Mouse (Mus musculus): ENCODE results near the gene Rab22a. TPM values are rescaled to one million over a fixed set of nuclear protein-coding genes. Genes with fewer than 3 reads are reported as not detected.

Gene Rab22a
- polyA plus RNA-seq, 1 experiment from 2014 or later: 51.1 TPM

DNA sequence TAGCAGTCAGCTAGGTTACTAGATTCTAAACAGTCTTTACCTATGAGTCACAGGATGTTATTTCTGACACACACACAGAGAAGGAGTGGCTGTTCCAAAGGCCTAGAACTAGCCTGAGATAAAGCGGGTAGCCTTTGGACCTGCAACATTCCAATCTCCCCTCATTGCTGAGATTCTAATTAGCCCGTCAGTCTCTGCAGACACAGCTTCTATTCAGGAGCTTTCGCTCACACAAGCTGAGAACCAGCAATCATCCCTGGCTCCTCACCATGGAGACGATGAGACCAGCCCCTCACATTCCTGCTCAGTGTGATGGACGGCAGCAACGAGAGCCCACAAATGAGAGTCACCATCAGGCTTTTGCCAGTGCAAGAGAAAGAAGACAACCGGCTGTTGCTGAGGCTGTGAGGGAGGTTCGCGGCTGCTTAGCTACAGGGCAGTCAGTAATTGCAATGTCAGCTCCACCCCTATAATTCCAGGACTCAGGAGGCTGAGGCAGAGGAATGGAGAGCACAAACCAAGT, 70.9 kb downstream of the Rab22a start:
- Histone ChIP-seq H3K36me3 (no peaks in the 10 kb centered on the region), H3K4me2 (replicated peaks) (peak overlapping the region; percentile 7; the same call in 1 of the 2 replicates), H3K27me3 (peaks cover 4% of the 10 kb centered on the region; the same call in 1 of the 2 replicates), H3K27ac (peak overlapping the region; percentile 55), H3K4me3 (no peak overlapping the region), H3K9me3 (replicated peaks) (no peaks in the 10 kb centered on the region), H3K9ac (no peak overlapping the region), H3K4me1 (peaks cover 16% of the 10 kb centered on the region)
- peak; percentile 89 for ATAC-seq (ENCODE audit: low FRiP score)
- WGBS: 5% methylated on average over 9 of the region's 9 CpGs

DNA sequence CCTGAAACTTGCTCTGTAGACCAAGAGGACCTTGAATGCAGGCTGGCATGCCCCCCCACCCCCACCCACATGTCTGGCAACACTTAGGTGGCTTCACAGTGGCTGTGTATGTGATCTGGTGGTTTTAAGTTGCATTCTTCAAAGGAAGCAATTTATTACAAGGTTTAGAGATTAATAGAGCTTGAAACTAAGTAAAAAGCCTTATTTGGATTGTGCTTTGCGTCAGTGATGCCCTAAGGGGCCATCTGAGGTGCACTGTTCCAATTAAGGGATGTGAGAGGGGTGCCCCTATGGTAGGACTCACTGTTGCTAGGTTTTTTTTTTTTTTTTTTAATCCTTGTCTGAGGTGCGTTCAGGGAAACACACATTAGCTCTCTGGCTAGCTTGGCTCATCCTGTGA, 74.9 kb downstream of the Rab22a start:
- Histone ChIP-seq H3K36me3 (no peaks in the 10 kb centered on the region; the same call in 1 of the 2 replicates), H3K9me3 (replicated peaks) (no peaks in the 10 kb centered on the region), H3K27me3 (peaks cover 4% of the 10 kb centered on the region; the same call in 1 of the 2 replicates), H3K4me2 (replicated peaks) (no peak overlapping the region), H3K4me1 (peaks cover 33% of the 10 kb centered on the region), H3K9ac (no peak overlapping the region), H3K27ac (no peak overlapping the region), H3K4me3 (no peak overlapping the region)
- no peak for ATAC-seq (ENCODE audit: low FRiP score)
- WGBS: 70% methylated on average over 2 of the region's 2 CpGs

DNA sequence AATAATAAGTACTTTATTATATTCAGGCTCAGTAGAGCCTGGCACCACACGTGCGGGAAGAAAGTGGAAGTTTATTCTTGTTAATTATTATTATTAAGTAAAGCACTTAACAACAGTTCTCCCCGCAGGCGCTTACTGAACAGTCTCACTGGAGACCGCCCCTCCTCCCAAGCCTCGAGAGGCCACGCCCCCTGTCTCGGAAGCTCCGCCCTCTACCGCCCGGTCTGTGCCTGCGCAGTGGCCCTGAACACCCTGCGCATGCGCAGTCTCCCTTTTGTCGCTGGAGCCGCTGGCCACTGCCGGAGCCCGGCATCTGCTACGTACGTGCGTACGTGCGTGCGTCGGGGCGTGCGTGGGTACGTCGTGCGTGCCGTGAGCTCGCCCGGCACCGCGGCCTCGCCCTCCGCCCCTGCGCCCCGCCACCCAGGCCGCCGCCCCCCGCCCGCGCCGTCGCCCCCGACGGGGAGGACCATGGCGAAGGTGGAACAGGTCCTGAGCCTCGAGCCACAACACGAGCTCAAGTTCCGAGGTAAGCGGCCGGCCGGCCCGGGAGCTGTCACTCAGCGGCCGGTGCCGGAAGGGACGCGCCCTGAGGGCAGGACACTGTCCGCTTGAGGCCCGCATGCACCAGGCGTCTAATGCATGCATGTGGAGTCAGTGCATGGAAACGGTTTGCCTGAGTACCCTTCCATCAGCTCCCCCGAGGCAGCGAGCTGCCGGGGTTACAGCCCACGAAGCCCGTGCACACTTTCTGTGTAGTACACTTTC, 77.8 kb downstream of the Rab22a start, which contains the start of gene Vapb:
Gene Vapb, plus strand, starts transcription at position 290 of the 768 bp plus-strand sequence.
- peak within 1 kb of the TSS; percentile 71 for H3K4me2 ChIP-seq (replicated peaks)
- H3K27ac ChIP-seq: peak within 1 kb of the TSS; percentile 72
- WGBS: under 1% methylated on average over 56 of the region's 70 CpGs
- H3K36me3 ChIP-seq: no peaks in the 10 kb centered on the region; the same call in 1 of the 2 replicates
- peaks cover 4% of the 10 kb centered on the region; the same call in 1 of the 2 replicates for H3K27me3 ChIP-seq
- peak within 1 kb of the TSS; percentile 79 for H3K9ac ChIP-seq
- ATAC-seq (ENCODE audit: low FRiP score): peak; percentile 95
- H3K4me3 ChIP-seq: peak within 1 kb of the TSS; percentile 77
- H3K4me1 ChIP-seq: peaks cover 24% of the 10 kb centered on the region
- H3K9me3 ChIP-seq (replicated peaks): no peaks in the 10 kb centered on the region

DNA sequence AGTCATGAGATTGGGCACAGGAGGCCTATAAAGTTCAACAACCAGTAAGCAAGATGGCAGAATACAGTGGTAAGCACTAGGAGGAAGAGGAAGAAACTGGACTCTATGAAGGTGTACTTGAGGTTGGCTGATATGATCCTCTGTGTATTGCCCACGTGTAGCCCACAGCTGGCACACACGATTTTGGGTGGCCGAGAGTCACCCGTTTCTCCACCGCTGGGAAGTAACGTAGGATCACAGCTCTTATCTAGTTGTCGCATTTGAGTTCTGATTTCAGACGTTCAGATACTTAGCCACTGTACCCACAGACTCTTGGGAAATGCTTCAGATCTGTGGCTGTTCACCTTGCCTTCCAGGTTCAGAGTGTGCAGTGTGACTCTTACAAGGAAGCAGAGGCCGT, 78.7 kb downstream of the Rab22a start:
- no peaks in the 10 kb centered on the region; the same call in 1 of the 2 replicates for H3K36me3 ChIP-seq
- H3K27me3 ChIP-seq: no peaks in the 10 kb centered on the region
- H3K4me3 ChIP-seq: peak overlapping the region; percentile 77
- peaks cover 24% of the 10 kb centered on the region for H3K4me1 ChIP-seq
- ATAC-seq (ENCODE audit: low FRiP score): no peak
- no peak overlapping the region for H3K27ac ChIP-seq
- 84% methylated on average over 9 of the region's 9 CpGs for WGBS
- H3K9me3 ChIP-seq (replicated peaks): no peaks in the 10 kb centered on the region
- H3K9ac ChIP-seq: peak overlapping the region; percentile 79
- H3K4me2 ChIP-seq (replicated peaks): peak overlapping the region; percentile 71

DNA sequence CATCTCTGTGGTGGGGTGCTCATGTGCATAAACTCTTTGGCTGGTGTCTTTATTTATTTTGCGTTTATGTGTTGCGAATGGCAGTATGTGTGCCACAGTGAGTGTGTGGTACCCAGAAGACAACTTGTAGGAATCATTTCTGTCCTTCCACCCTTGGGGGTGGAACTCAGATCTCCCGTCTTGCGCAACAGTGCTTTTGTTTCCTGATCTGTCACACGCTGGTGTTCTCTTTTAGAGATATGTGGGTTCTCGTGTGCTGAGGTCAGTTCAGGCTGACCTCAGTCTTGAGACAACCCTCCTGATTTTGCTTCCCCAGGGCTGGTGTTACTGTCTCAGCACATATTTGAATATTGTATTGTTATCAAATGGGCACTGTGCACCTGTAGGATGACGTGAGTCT, 79.5 kb downstream of the Rab22a start:
- Histone ChIP-seq H3K9ac (no peak overlapping the region), H3K4me1 (peaks cover 24% of the 10 kb centered on the region), H3K4me3 (no peak overlapping the region), H3K9me3 (replicated peaks) (no peaks in the 10 kb centered on the region), H3K27me3 (no peaks in the 10 kb centered on the region), H3K36me3 (no peaks in the 10 kb centered on the region; the same call in 1 of the 2 replicates), H3K4me2 (replicated peaks) (no peak overlapping the region), H3K27ac (no peak overlapping the region)
- 86% methylated on average over 7 of the region's 7 CpGs for WGBS
- no peak for ATAC-seq (ENCODE audit: low FRiP score)

DNA sequence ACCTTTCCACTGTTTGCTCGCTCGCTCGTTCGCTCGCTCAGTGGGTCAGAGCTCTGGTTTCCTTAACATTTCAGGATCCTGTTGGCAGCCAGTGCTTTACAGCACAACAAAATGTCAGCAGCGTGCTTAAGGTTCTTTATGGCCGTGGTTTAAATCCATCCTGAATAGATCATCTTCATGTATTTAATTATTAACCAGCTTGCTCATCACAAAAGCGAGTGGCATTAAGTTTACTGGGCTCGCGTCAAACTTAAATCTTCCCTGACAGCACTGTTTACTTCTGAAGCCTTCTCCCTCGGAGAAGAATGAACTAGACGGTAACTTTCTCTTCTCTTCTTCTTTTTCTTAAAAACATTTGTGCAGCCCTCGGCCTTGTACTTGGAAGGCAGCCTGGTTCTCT, 82.5 kb downstream of the Rab22a start:
- 82% methylated on average over 13 of the region's 13 CpGs for WGBS
- H3K36me3 ChIP-seq: peaks cover 10% of the 10 kb centered on the region
- H3K4me2 ChIP-seq (replicated peaks): no peak overlapping the region
- H3K9me3 ChIP-seq (replicated peaks): no peaks in the 10 kb centered on the region; the same call in 1 of the 2 replicates
- no peak overlapping the region for H3K9ac ChIP-seq
- no peaks in the 10 kb centered on the region for H3K27me3 ChIP-seq
- H3K4me1 ChIP-seq: peaks cover 24% of the 10 kb centered on the region
- ATAC-seq (ENCODE audit: low FRiP score): no peak
- H3K4me3 ChIP-seq: no peak overlapping the region
- no peak overlapping the region; the same call in 1 of the 2 replicates for H3K27ac ChIP-seq

DNA sequence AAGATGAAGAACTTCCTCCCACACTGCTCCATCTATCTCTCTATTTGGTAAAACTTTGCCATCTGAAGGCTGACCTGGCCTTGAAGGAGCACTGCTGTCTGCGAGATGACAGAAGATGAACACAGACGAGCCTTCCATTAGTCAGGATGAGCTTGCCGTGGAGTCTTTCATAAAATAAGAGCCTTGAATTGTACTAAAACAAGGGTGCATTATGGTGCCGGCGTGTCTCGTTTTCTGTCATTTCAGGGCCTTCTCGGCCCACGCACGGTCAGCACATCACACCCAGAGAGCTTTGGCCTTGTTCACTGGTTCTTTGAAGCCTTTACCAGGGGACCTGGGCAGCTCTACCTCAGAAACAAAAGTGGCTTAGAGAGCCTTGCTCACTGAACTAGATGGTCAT, 83.2 kb downstream of the Rab22a start:
- Histone ChIP-seq H3K27ac (no peak overlapping the region), H3K9ac (no peak overlapping the region), H3K9me3 (replicated peaks) (no peaks in the 10 kb centered on the region; the same call in 1 of the 2 replicates), H3K36me3 (peaks cover 11% of the 10 kb centered on the region), H3K4me2 (replicated peaks) (no peak overlapping the region), H3K27me3 (no peaks in the 10 kb centered on the region), H3K4me1 (peaks cover 24% of the 10 kb centered on the region), H3K4me3 (no peak overlapping the region)
- ATAC-seq (ENCODE audit: low FRiP score): no peak
- WGBS: 86% methylated on average over 9 of the region's 9 CpGs

DNA sequence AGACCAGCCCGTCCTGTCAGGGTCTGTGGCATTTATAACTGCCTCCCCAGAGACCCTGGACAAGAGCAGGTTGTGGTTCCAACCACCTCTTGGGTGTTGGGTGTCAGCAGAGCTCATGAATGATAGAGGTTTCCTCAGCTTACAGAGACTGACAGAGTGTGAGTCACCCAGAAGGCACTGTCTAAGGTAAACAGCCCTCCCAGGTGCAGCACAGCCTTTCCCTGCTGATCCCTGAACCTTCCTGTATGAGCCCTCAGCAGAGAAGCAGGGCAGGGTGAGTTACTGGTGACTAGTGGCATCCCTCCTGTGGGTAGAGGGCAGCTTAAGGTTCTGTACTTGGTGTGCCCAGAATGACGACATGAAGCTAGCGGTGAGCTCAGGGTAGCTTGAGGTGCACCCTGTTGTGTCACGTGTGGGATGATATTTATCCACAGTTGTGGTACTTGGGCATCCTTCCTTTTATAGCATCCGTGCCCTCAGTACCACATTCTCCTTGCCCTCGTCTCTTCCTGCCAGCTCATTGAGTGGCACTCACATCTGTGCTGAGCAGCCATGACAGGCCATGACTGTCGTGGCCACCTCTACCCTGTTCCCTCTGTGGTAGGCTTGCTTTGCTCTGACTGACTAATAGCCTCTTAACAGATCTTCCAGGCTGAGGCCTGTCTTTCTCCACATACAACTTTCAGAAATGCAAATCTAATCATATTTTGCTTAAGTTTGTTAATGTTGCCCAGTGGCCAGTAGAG, 84.7 kb downstream of the Rab22a start:
- Histone ChIP-seq H3K4me3 (no peak overlapping the region), H3K9me3 (replicated peaks) (no peaks in the 10 kb centered on the region; the same call in 1 of the 2 replicates), H3K27ac (no peak overlapping the region), H3K4me1 (peaks cover 9% of the 10 kb centered on the region), H3K9ac (no peak overlapping the region), H3K4me2 (replicated peaks) (no peak overlapping the region), H3K36me3 (peaks cover 11% of the 10 kb centered on the region), H3K27me3 (no peaks in the 10 kb centered on the region)
- WGBS: 93% methylated on average over 7 of the region's 7 CpGs
- ATAC-seq (ENCODE audit: low FRiP score): no peak

DNA sequence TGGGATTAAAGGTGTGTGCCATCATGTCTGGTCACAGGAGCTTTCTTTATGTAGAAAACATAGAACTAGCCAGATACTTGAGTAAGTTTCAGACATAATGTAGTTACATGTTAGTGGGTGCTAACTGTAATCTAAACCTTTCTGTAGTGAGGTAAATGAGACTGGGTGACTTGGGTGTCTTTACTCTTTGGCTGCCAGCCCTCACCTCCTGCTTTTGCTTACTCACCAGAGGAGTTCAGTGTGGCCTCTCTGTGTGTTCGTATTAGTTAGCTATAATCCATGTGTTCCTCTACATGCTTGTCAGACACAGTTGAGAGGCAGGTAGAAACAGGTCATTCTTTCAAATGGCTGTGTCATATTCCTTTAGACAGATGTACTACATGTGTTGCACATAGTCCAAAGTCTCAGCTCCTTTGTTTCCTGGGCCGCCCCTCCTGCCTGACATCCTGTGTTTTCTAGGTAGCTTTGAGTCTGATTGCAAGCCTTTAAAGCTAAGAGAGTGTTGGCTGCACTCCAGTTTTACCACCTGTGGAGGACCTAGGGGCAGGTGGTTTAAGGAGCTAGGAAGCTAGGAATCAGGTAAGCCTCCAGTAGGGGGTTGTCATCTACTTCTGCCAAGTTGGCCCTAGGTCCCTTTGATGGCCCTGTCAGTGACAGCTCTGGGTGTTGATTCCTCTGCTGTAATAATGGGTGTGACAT, 89.5 kb downstream of the Rab22a start:
- no peak overlapping the region for H3K9ac ChIP-seq

DNA sequence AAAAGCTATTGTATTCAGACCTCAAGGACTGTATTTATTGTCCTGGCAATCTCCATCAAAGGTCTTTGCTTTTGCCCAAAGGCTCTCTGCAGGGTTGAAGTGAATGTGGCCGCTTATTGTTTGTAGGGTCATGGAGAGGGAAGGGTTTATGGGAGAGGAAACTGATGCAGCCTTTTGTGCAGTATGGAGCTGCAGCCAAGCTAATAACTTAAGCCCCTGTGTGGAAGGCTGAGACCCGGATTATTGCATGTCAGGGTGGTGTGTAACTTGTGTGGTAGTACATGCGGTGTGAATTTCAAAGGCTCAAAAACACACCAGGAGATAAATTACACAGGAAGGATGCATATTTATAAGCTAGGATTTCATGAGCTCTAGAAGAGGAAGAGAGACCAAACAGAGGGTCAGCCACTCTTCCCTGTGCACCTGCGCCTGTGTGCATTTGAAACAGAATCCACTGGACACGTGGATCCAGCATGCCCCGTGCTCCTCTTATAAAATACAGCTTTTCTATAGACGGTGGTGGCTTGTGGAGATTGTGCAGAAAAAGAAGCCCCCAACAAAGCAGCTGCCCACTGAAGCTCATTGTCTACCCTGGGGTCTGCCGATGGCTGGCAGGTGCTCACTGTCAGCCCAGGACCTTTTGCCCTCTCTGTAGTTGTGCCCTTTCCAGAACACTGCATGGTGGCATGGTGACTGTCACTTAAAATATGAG, 96.0 kb downstream of the Rab22a start:
- Histone ChIP-seq H3K27ac (peak overlapping the region; percentile 62), H3K4me2 (replicated peaks) (no peak overlapping the region), H3K9me3 (replicated peaks) (no peaks in the 10 kb centered on the region), H3K4me1 (peaks cover 40% of the 10 kb centered on the region), H3K36me3 (no peaks in the 10 kb centered on the region), H3K9ac (no peak overlapping the region), H3K4me3 (no peak overlapping the region), H3K27me3 (no peaks in the 10 kb centered on the region)
- ATAC-seq (ENCODE audit: low FRiP score): peak; percentile 61; the same call in 1 of the 2 replicates
- 32% methylated on average over 8 of the region's 8 CpGs for WGBS

More for the DNA sequence above, 89.5 kb downstream of the Rab22a start:
- no peak overlapping the region for H3K4me3 ChIP-seq
- no peak overlapping the region for H3K4me2 ChIP-seq (replicated peaks)
- peaks cover 11% of the 10 kb centered on the region; the same call in 1 of the 2 replicates for H3K36me3 ChIP-seq
- 84% methylated on average over 2 of the region's 2 CpGs for WGBS
- ATAC-seq (ENCODE audit: low FRiP score): no peak
- no peak overlapping the region for H3K27ac ChIP-seq
- no peaks in the 10 kb centered on the region; the same call in 1 of the 2 replicates for H3K9me3 ChIP-seq (replicated peaks)
- no peaks in the 10 kb centered on the region for H3K4me1 ChIP-seq
- H3K27me3 ChIP-seq: no peaks in the 10 kb centered on the region

Measured in hindbrain, embryonic 12.5 days (tissue).